Mouse (Mus musculus): ENCODE measurements at regions not wholly inside any gene's neighbourhood (a gene's known extent, or its start where the extent isn't known, plus 50 kb on each side); places are given as distances from the start of the nearest gene placed in this dataset.

GRCm38 (mm10) chr10:117458271-117459040, 78.6 kb upstream of the Cpsf6 start:
- Histone ChIP-seq H3K36me3 (replicated peaks in 1 of 2; ENCODE audit: control insufficient read depth in 1 of 2, insufficient read depth in 1 of 2, low read length in 1 of 2) (no peaks in the 10 kb centered on the region), H3K4me3 (replicated peaks in 1 of 3; ENCODE audit: low read depth in 2 of 3, low read length in 2 of 3, poor library complexity in 1 of 3) (no peak overlapping the region), H3K4me2 (ENCODE audit: insufficient read depth, low read depth, poor library complexity, severe bottlenecking) (no peak overlapping the region), H3K27ac (ENCODE audit: insufficient read depth, low read depth) (no peak overlapping the region), H3K4me1 (ENCODE audit: control insufficient read depth in 1 of 2, insufficient read depth in 2 of 2) (no peaks in the 10 kb centered on the region), H3K9me3 (replicated peaks; ENCODE audit: low read length) (no peaks in the 10 kb centered on the region), H3K79me2 (replicated peaks; ENCODE audit: control insufficient read depth, extremely low read depth, insufficient read depth, poor library complexity, severe bottlenecking) (no peaks in the 10 kb centered on the region), H3K9ac (ENCODE audit: insufficient read depth, low read depth) (no peak overlapping the region), H3K27me3 (replicated peaks) (no peaks in the 10 kb centered on the region)
- dilution Hi-C loops (cut with MboI; ENCODE audit: extremely low pct_ligation_motif_present, extremely low pct_unique_long_range_greater_than_20kb, low sequenced_read_pairs) (no loop called here), in situ Hi-C loops (cut with MboI; ENCODE audit: low pct_ligation_motif_present, low pct_unique_long_range_greater_than_20kb, low sequenced_read_pairs) (no loop called here)
- TF ChIP-seq MXI1 (IDR thresholded peaks at IDR 0.05; ENCODE audit: low read depth, low read length) (no peak), SIN3A (IDR thresholded peaks at IDR 0.05; ENCODE audit: low read length) (no peak), ZC3H11A (IDR thresholded peaks at IDR 0.05; ENCODE audit: low read depth, low read length) (no peak), ZMIZ1 (IDR thresholded peaks at IDR 0.05; ENCODE audit: low read depth, low read length) (no peak), MAX (IDR thresholded peaks at IDR 0.05; ENCODE audit: low read length) (no peak), GABPA (IDR thresholded peaks at IDR 0.05; ENCODE audit: insufficient replicate concordance, low read depth, low read length) (no peak), RAD21 (IDR thresholded peaks at IDR 0.05; ENCODE audit: low read depth, low read length) (no peak)
- no peak for DNase-seq (ENCODE audit: extremely low read depth)

GRCm38 (mm10) chr10:117457701-117457950, 77.8 kb upstream of the Cpsf6 start:
- H3K4me1 ChIP-seq (ENCODE audit: control insufficient read depth in 1 of 2, insufficient read depth in 2 of 2) = no peaks in the 10 kb centered on the region
- no peak for DNase-seq (ENCODE audit: extremely low read depth)
- TF ChIP-seq TBP (conservative IDR thresholded peaks at IDR 0.05; ENCODE audit: low read depth, low read length) (no peak), HCFC1 (IDR thresholded peaks at IDR 0.05; ENCODE audit: low read depth, low read length) (no peak), UBTF (IDR thresholded peaks at IDR 0.05; ENCODE audit: low read depth, low read length) (no peak), RCOR1 (conservative IDR thresholded peaks at IDR 0.05; ENCODE audit: low read depth, low read length) (no peak), PAX5 (IDR thresholded peaks at IDR 0.05; ENCODE audit: low read length) (no peak), ZC3H11A (IDR thresholded peaks at IDR 0.05; ENCODE audit: low read depth, low read length) (no peak), MEF2A (IDR thresholded peaks at IDR 0.05; ENCODE audit: borderline replicate concordance, low read depth, low read length) (no peak), ELF1 (IDR thresholded peaks at IDR 0.05; ENCODE audit: low read depth, low read length) (no peak), CTCF (conservative IDR thresholded peaks at IDR 0.05 in 1 of 2, IDR thresholded peaks at IDR 0.05 in 1 of 2; ENCODE audit: low read depth in 2 of 2, low read length in 2 of 2) (no peak)
- no peak overlapping the region for H3K9ac ChIP-seq (ENCODE audit: insufficient read depth, low read depth)
- H3K79me2 ChIP-seq (replicated peaks; ENCODE audit: control insufficient read depth, extremely low read depth, insufficient read depth, poor library complexity, severe bottlenecking) = no peaks in the 10 kb centered on the region
- H3K27ac ChIP-seq (ENCODE audit: insufficient read depth, low read depth) = no peak overlapping the region
- no peaks in the 10 kb centered on the region for H3K36me3 ChIP-seq (replicated peaks in 1 of 2; ENCODE audit: control insufficient read depth in 1 of 2, insufficient read depth in 1 of 2, low read length in 1 of 2)
- no peak overlapping the region for H3K4me3 ChIP-seq (replicated peaks in 1 of 3; ENCODE audit: low read depth in 2 of 3, low read length in 2 of 3, poor library complexity in 1 of 3)
- H3K27me3 ChIP-seq (replicated peaks) = no peaks in the 10 kb centered on the region
- no peaks in the 10 kb centered on the region for H3K9me3 ChIP-seq (replicated peaks; ENCODE audit: low read length)
- dilution Hi-C loops (cut with MboI; ENCODE audit: extremely low pct_ligation_motif_present, extremely low pct_unique_long_range_greater_than_20kb, low sequenced_read_pairs) (no loop called here), in situ Hi-C loops (cut with MboI; ENCODE audit: low pct_ligation_motif_present, low pct_unique_long_range_greater_than_20kb, low sequenced_read_pairs) (no loop called here)
- no peak overlapping the region for H3K4me2 ChIP-seq (ENCODE audit: insufficient read depth, low read depth, poor library complexity, severe bottlenecking)

All from CH12.LX (cell line).